ENCODE assay signal across 16 mouse cellular contexts in genomic region chr3:69607468-69607867, GRCm38 (mm10). TPM values are rescaled to one million over a fixed set of nuclear protein-coding genes. Genes with fewer than 3 reads are reported as not detected.
DNase-seq lines count a peak whose midpoint lies in the region.
"Had no signal": no experiment of that assay in that cellular context is flagged by ENCODE, and none has a peak within 500 bp of the region (broad histone marks: within the 10 kb centered on the region; RNA-seq: fewer than 3 reads in every experiment).

No protein-coding gene starts in this region.

- peak; percentile 27 for DNase-seq in heart, adult 11 months
- DNase-seq in heart, adult 8-10 months (ENCODE audit: low spot score), result no peak
- peak; percentile 91 for DNase-seq in kidney, adult 9 months
- peak; percentile 63 for DNase-seq in kidney, postnatal 14 days
- peak; percentile 66 for DNase-seq in yolk sac, embryonic 10.5 days (ENCODE audit: low spot score)
- no peak for DNase-seq in retina, postnatal 1 day
- DNase-seq in gastrocnemius, postnatal 4 days (ENCODE audit: low spot score in 2 of 2), result no peak
- no peak for DNase-seq in heart, adult 18-20 months
- DNase-seq: adrenal gland, adult 2 months; adrenal gland, postnatal 36 days; cerebellum, adult 2 months; cerebellum, postnatal 25 days; gastrocnemius, postnatal 36 days; liver, postnatal 0 days; lung, postnatal 36 days; thymus, postnatal 14 days had no signal

RNA-seq across cellular contexts. Expression of gene B3galnt1, which starts 8.7 kb away (rescaled TPM):
- total RNA-seq in heart, adult 8-10 months (2022), result 1 to 10 TPM; 1.4 to 2.8 (median 1.7) TPM
- total RNA-seq in gastrocnemius, postnatal 4 days (2021), result 10 to 100 TPM; 19.5 to 21.2 TPM
- 1 to 10 TPM; 1.8 to 1.9 TPM for total RNA-seq in heart, adult 18-20 months (2021)

Comparison
In these comparisons a context has a peak if more than half of its experiments do, and no peak if none do; other contexts are left out.
1. DNase-seq: peak in heart, adult 11 months (single experiment), kidney, adult 9 months (single experiment), kidney, postnatal 14 days (single experiment) and yolk sac, embryonic 10.5 days (single experiment); none in heart, adult 8-10 months (single experiment), retina, postnatal 1 day (single experiment), gastrocnemius, postnatal 4 days (0 of 2) and heart, adult 18-20 months (0 of 2).
2. RNA of gene B3galnt1, which starts 8.7 kb away (total RNA-seq): 19.5 to 21.2 TPM in gastrocnemius, postnatal 4 days; 1.8 to 1.9 TPM in heart, adult 18-20 months and 1.4 to 2.8 TPM in heart, adult 8-10 months; every median in the first group is over 4 times any median in the second.